Mouse (Mus musculus): ENCODE measurements around the gene Btf3l4. TPM values are rescaled to one million over a fixed set of nuclear protein-coding genes. Genes with fewer than 3 reads are reported as not detected.

Gene Btf3l4
- total RNA-seq, 2 experiments from 2014 or later = 59.8 to 67.1 TPM

DNA sequence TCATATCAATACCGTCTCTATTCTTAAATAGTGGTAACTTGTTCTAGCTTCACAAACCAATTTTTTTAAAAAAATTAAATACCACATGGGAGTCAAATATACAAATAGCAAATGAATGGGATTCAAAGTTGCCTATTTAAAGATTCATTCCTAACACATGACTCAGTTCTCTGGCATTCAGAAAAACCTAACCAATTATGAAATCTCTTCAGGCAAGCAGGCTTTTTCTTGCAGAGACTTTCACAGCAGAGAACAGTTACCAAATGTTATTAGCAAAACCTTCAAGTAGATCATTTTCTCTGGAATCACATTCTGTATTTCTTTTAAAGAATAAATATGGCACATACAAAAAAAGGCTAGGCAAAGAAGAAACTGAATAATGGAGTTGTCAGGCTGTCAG is 2.7 kb downstream of the Btf3l4 start:
- intact Hi-C loops (cut with DNase I; ENCODE audit: low total_unique reads) = no loop called here
- no peak for DNase-seq

DNA sequence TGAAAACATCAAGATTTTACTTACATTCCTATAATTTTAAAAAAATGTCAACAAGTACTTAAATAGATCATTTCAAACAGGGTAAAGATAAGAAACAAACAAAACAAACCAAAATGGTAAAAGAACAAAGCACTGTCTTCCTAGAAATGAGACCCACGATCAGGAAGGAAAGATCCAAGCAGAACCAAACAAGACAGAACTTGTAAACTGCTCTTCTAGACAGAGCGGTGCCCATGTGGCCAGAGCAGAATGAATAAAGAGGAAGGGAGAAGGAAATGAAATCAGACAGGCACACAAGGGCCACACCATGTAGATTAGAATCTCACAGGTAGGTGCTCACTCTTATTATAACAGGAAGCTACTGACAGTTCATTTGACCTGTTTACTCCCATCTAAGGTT is 6.8 kb downstream of the Btf3l4 start:
- intact Hi-C loops (cut with DNase I; ENCODE audit: low total_unique reads) = no loop called here
- no peak for DNase-seq

DNA sequence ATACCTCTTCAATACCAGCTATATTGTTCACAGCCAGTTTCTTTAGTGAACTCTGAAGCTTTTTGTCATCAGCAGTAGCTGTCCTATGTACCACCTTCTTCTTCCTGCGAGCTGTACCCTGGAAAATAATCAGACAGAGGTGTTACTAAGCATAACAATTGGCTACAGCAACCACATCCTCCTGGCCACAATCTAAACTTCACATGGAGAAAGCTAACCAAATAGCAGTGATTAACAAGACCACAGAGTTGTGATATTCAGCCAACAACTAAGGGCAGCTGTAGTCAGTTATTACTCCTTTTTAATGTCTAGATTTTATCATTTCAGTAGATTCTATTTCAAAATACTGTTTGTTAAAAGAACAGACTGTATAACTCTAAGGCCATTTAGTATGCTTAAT is 7.3 kb downstream of the Btf3l4 start:
- intact Hi-C loops (cut with DNase I; ENCODE audit: low total_unique reads) = no loop called here
- no peak for DNase-seq

DNA sequence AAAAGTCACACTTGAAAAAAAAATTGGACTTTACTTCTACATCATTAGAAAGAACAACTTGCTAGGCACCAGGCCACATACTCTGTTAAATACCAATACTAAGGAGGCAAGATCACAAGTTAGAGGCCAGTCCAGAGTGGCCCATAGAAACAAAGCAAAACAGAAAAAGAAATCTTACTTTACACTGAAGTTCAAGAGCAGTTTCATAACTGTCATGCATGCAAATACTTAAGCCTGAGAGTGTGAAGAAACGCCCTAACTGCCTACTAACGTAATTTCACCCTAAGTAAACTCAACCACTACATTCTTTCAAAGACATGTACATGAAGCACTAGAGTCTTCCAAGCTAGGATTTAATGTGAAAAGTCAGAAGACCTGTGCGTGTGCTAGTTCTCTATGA is 7.7 kb downstream of the Btf3l4 start:
- DNase-seq = no peak
- intact Hi-C loops (cut with DNase I; ENCODE audit: low total_unique reads) = no loop called here

DNA sequence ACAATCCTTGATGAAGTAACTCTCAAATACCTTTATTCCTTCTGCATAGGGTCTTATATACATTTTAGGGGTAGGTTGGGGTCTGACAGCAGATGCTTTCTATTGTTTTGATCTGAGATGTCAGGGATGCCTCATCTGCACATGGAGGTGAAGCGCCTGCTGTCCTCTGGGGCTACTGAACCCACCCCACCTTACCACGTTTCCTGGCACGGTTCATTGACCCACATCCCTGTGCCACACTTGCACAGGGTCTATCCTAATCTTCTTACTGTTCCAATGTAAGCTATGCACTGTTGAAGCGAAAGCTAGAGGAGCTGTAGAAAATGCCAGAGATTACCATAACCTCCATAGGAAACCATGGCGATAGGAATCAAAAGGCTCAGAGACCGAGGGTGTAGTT is 21.9 kb downstream of the Btf3l4 start:
- intact Hi-C loops (cut with DNase I; ENCODE audit: low total_unique reads) = no loop called here
- no peak for DNase-seq

DNA sequence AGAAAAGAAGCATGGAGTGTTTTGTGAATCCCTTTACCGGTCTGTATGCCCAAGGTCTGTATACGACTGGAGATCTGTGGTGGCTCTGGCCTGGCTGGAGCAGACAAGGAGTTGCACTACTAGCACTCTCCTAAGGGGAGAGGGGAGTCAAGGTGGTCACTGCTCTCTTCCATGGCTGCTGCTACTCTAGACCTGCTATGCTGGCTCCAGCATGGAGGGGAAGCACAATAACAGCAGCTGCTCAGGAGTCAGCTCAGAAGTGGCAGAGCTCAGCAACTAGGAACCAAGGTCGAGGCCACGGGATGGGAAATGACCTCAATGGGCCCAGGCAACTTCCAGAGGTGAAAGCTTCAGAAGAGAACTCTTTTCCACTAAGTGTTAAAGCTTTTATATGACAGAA is 22.3 kb downstream of the Btf3l4 start:
- DNase-seq = no peak
- intact Hi-C loops (cut with DNase I; ENCODE audit: low total_unique reads) = no loop called here

DNA sequence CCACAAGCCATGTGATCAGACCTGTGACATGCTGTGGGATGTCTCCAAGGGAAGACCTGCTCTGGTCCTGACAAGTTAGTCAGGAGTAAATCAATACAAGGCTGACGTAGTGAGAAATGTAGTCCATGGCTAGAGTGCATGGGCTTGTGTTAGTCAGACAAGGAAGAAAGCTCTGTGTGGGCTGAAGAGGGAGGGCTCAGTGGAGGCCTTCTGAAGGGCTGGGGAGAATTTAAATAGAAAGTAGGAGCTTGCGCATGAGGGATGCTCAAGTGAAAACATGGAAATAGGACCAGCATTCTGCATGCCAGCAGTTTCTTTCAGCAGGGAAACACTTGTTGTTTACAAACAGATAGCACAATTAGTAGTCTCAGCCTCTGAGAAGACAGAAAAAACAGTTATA is 29.9 kb downstream of the Btf3l4 start:
- intact Hi-C loops (cut with DNase I; ENCODE audit: low total_unique reads) = no loop called here
- no peak for DNase-seq

DNA sequence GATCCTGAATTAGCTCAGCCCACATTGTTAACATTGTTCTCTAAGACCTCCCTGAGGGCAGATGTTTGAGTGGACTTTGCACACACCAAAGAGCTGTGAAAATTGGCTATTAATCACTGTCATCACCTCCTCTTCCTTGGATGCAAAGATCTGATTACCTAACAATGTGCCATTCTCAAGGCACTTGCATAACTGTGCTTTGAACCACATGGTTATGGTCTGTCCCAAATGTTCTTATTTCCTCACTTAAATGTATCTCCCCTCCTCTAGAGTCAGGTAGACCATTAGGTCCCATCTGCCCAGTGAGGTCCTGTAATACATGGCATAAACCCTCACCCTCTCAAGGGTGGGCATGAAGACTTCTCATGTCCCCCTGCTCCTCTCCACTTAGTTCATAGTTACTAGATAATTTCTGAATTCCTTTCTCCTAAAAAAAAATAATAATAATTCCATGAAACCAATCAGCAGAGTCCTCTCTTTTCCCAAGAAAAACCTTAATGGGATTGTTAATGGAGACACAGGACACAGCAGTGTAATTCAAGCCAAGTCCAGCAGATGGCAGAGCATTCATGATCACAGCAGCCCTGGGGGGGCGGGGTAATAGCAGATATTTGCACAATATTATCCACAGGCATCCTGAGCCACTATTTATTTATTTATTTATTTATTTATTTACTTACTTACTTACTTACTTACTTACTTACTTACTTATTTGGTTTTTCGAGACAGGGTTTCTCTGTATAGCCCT is 35.2 kb downstream of the Btf3l4 start:
- intact Hi-C loops (cut with DNase I; ENCODE audit: low total_unique reads) = no loop called here
- peak; percentile 72 for DNase-seq

DNA sequence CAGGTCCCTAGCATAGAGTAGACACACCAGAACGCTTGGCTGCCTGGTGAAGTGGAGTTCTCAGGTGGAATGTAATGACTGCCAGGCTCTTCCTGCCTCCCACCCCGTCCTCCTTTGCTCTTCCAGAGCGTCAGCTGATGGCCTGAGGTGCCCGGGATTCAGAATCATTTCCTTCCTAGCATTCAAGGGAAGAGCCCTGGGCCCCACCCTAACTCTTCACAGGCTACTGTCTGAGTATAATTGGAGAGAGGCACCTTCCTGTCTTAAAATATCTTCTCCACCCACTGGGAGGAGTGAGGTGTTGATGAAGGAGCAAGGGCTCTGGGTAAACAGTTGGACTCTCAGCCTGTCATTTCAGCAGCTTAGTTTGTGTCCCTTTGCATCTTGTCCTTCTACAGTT is 36.7 kb downstream of the Btf3l4 start:
- intact Hi-C loops (cut with DNase I; ENCODE audit: low total_unique reads) = no loop called here
- DNase-seq = no peak

DNA sequence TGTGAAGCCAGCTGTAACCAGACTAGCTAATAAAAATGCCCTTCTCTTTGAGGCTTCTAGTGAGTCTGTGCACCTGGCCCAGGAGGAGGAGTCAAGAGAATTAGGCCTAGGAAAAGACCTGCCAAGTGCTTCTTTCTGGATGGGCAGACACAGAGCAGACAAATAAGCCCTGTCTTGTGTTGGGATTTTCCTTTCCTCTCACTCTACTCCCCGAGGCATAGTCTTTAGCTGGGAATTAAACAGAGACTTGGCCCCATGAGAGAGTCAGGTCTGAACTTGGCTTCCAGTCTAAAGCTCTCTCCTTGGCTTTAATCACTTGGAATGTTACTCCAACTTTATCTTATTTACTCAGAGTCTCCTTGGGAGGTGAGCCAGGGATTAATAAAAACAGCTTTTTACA is 39.5 kb downstream of the Btf3l4 start:
- intact Hi-C loops (cut with DNase I; ENCODE audit: low total_unique reads) = no loop called here
- no peak for DNase-seq

DNA sequence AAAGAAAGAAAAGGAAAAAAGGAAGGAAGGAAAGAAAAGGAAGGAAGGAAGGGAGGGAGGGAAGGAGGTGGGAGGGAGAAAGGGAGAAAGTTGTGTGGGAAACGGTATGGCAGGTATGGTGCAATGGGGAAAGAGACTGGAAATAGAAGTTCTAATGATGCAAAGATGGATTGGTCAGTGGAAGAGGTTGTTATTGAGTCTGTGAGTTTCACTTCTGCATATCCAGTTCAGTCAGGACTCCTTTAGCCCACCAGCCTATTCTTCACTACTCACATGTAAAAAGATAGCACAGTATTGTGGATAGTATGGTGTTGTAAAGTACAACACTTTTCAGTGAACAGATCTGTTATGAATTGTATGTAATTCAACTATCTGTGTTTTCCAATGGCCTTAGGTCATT is 42.9 kb downstream of the Btf3l4 start:
- no peak for DNase-seq
- intact Hi-C loops (cut with DNase I; ENCODE audit: low total_unique reads) = no loop called here

DNA sequence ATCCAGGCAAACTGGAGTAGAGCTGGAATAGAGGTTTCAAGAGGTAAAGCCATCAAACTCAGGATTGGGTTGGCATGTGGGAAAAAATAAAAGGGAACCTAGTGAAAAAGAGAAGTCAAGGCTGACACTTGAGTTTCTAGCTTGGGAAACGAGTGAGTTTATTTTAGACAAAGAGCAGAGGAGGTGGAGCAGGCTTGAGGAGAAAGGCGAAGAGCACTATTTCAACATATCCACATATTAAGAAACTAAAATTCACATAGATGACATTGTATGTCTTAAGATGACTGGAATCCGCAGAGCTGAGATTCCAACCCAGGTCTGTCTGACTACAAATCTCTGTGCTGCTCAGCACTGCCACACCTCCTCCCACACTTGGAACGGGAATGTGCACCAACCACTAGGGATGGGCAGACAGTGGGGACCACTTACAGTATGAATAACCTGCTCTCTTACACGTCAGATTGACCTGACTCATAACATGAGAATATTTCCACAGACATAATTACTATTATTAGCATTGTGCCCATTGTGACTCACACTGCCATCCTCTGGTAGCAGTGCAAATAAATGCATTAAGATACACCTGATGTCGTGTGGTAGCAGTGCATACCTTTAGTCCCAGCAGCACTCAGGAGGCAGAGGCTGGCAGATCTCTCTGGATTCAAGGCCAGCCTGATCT is 44.0 kb downstream of the Btf3l4 start:
- intact Hi-C loops (cut with DNase I; ENCODE audit: low total_unique reads) = loop anchor here (10.0 kb wide), 1 partner anchor 75 kb away; the partner anchor contains the start of gene 3110021N24Rik
- DNase-seq = no peak

DNA sequence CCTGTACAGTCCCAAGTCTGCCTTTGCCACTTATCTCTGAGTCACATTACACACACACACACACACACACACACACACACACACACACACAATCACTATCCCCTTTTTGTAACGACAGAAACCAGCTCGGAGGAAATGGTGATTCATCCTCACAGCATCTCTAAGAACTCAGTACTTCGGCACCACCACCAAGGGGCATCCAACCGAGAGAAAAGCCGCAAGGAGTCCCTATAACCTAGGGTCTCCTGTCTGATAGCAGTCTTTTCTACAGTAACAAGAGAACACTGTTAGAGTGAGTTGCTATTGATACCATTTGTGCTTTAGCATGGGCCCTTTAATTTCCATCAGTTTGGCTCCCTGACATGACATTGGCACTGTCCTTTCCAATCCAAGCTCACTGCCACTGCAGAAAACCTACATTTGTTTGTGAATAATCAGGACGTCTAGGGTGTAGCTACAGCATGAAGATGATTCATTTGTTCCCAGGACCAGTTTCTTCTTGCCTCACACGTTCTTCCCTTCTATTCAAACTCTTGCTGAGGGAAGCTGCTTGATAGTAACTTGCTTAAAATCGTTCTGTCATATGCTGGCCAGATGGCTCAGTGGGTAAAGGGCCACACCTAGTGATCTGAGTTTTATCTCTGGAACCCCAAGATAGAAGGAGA is 50.9 kb downstream of the Btf3l4 start:
- DNase-seq = no peak
- intact Hi-C loops (cut with DNase I; ENCODE audit: low total_unique reads) = loop anchor here (10.0 kb wide), 1 partner anchor 68 kb away; the partner anchor contains the start of gene 3110021N24Rik

DNA sequence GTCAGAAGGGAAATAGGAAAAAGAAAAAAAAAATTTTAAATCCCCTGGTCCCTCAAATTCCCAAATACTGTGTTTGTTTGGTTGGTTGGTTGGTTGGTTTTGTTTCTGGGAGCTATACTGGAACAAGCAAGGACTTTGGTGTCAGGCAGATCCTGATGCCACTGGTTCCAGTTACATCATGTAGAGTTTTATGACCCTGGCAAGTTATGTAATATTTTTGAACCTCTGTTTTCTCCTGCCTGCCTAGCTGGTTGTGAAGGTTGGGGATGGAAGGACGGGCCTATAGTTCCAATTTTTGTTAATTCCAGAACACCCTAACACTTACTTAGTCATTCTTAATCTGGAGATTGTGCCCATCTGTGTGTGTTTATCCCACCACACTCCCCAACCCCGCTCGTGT is 51.8 kb downstream of the Btf3l4 start:
- DNase-seq = no peak
- intact Hi-C loops (cut with DNase I; ENCODE audit: low total_unique reads) = loop anchor here (10.0 kb wide), 1 partner anchor 67 kb away; the partner anchor contains the start of gene 3110021N24Rik

DNA sequence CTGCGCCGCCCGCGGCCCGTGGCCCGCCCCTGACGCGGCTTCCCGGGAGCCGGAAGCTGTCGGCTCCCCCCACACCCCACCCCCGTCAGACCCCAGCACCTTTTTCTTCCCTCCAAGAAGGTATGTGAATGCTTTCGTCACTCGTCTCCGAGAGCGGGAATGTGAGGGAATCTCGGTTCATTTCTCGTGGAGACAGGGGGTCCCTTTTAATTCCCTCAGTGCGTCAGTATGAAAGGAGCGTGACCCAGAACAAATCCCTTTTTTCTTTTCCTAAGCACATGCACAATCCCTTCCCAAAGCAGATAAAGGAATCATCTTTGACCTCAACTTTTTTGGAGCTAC is 52.6 kb downstream of the Btf3l4 start:
- intact Hi-C loops (cut with DNase I; ENCODE audit: low total_unique reads) = loop anchor here (10.0 kb wide), 1 partner anchor 66 kb away; the partner anchor contains the start of gene 3110021N24Rik

DNA sequence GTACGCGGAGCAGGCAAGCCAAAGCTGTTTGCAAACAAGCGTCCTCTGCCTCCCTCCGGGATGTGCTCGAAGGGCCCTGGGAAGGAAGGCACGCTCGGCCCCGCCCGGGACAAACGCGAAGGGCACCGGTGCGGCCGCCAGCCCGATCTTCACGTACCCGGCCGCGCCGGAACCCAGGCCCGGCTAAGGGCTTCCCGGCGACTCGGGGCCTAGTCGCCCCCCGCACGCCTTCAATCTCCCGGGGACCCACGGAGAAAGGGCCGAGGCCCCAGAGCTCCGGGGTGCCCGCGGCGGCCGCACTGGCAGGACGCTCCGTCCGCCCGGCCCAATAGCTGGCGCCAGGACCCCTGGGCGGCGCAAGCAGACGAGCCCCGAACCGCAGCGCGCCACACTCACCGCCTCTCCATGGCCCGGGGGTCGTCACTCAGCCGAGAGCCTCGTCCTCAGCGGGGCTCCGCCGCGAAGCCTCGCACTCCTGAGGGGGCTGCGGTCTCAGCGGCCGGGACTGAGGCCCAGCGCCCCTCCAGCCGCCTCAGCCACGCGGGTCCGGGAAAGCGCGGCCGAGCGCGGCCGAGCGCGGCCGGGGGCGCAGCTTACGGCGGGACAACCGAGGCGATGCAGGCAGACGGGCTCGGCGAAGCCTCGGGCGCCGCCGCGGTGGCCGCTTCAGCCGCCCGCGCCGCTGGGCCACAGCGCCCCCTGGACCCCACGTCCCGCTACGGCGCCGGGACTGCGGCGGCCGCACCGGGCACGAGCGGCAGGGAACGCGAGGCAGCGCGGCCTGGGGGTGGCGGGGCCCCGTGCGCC is 53.2 kb downstream of the Btf3l4 start, which contains the start of gene Zfyve9:
TSS of gene Zfyve9 (minus strand) at position 742 of the 807 bp plus-strand sequence.
- peak; percentile 87 for DNase-seq
- intact Hi-C loops (cut with DNase I; ENCODE audit: low total_unique reads) = loop anchor here (10.0 kb wide), 1 partner anchor 65 kb away; the partner anchor contains the start of gene 3110021N24Rik

More for the DNA sequence above, 52.6 kb downstream of the Btf3l4 start:
- DNase-seq = no peak

DNA sequence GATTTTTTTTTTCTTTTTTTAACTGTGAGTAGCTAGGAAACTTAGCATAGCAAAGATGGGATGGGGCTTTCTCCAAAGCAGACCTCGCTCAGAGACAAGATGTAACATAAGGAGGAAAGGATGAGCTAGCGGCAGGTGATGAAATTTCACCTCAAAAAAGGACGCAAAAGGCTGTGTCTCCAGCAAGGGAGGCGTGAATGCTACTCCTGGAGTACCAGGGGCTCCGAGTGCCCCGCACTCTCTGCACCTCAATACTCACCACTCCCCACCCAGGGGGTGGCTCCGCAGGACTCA is 53.7 kb downstream of the Btf3l4 start:
- intact Hi-C loops (cut with DNase I; ENCODE audit: low total_unique reads) = loop anchor here (10.0 kb wide), 1 partner anchor 65 kb away; the partner anchor contains the start of gene 3110021N24Rik
- DNase-seq = no peak

DNA sequence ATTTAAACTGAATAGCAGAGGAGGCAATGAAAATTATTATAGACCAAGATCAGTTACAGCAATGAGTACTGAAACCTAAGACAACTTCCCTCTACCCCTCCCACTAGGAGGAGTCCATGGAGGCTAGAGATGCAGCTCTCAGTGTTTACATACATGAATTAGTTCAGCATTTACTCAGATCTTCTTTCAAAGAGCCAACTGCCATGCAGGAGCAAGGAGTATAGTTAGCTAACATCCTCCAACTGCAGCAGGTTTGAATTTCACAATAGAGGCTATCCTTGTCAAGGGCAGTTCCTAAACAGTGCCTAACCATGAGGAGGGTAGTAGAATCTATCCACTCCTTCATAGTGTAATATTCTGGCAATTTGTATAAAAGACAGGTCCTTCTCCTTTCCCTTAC is 64.9 kb downstream of the Btf3l4 start:
- intact Hi-C loops (cut with DNase I; ENCODE audit: low total_unique reads) = no loop called here
- no peak for DNase-seq
